Mouse (Mus musculus): ENCODE results near the gene Drd5. TPM values are rescaled to one million over a fixed set of nuclear protein-coding genes. Genes with fewer than 3 reads are reported as not detected.
A peak's percentile ranks its signal among the peaks of the same experiment; 100 is the strongest.

Drd5 gene
- polyA plus RNA-seq, 1 experiment from 2014 or later, result 1.1 TPM

- H3K4me2 ChIP-seq (ENCODE audit: low read length), result no peak overlapping the region
- no peaks in the 10 kb centered on the region for H3K9me3 ChIP-seq (ENCODE audit: control insufficient read depth, low read length)
- no peak overlapping the region for H3K9ac ChIP-seq (ENCODE audit: low read depth, low read length)
- H3K27ac ChIP-seq (ENCODE audit: low read depth, low read length), result no peak overlapping the region
- no peaks in the 10 kb centered on the region for H3K4me1 ChIP-seq (ENCODE audit: control insufficient read depth, insufficient read depth, low read depth, low read length)
- 45% methylated on average over 1 of the region's 1 CpGs for WGBS
- ATAC-seq, result no peak
- H3K4me3 ChIP-seq (ENCODE audit: low read length), result no peak overlapping the region
- no peaks in the 10 kb centered on the region for H3K36me3 ChIP-seq (ENCODE audit: control insufficient read depth, insufficient read depth, low read length)
- H3K27me3 ChIP-seq (replicated peaks; ENCODE audit: control insufficient read depth, insufficient read depth, low read length), result no peaks in the 10 kb centered on the region
These were observed 15.4 kb downstream of the Drd5 start for GRCm38 (mm10) chr5:38334582-38334981.

DNA sequence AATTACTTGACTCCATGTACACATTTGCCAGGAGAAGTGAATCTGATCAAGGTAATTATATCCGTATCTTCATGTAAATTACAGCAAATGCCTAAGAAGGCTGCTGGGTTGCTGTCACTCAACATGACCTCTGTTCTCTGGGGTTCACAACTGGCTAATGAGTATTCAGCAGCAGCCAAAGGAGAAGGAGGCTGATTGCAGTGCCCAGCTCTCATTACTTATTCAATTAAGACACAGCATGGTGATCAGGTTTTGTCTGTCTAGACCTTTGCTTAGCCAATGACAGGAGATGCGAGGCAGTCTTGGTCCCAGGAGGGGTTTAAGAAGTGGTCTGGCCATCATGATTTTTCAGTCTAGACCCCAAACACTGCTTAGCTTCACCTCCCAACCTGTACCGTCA lies 23.9 kb downstream of the Drd5 start:
- H3K9me3 ChIP-seq (ENCODE audit: control insufficient read depth, low read length), result no peaks in the 10 kb centered on the region
- H3K4me2 ChIP-seq (ENCODE audit: low read length), result no peak overlapping the region
- no peak overlapping the region for H3K4me3 ChIP-seq (ENCODE audit: low read length)
- no peaks in the 10 kb centered on the region for H3K27me3 ChIP-seq (replicated peaks; ENCODE audit: control insufficient read depth, insufficient read depth, low read length)
- no peak overlapping the region for H3K27ac ChIP-seq (ENCODE audit: low read depth, low read length)
- H3K9ac ChIP-seq (ENCODE audit: low read depth, low read length), result no peak overlapping the region
- H3K36me3 ChIP-seq (ENCODE audit: control insufficient read depth, insufficient read depth, low read length), result no peaks in the 10 kb centered on the region
- no peaks in the 10 kb centered on the region for H3K4me1 ChIP-seq (ENCODE audit: control insufficient read depth, insufficient read depth, low read depth, low read length)
- ATAC-seq, result no peak
- WGBS, result 40% methylated on average over 3 of the region's 3 CpGs

GRCm38 (mm10) chr5:38346646-38347432 lies 27.7 kb downstream of the Drd5 start:
- H3K9ac ChIP-seq (ENCODE audit: low read depth, low read length), result no peak overlapping the region
- H3K27ac ChIP-seq (ENCODE audit: low read depth, low read length), result no peak overlapping the region
- H3K9me3 ChIP-seq (ENCODE audit: control insufficient read depth, low read length), result no peaks in the 10 kb centered on the region
- WGBS, result 35% methylated on average over 10 of the region's 10 CpGs
- H3K4me1 ChIP-seq (ENCODE audit: control insufficient read depth, insufficient read depth, low read depth, low read length), result no peaks in the 10 kb centered on the region
- H3K27me3 ChIP-seq (replicated peaks; ENCODE audit: control insufficient read depth, insufficient read depth, low read length), result no peaks in the 10 kb centered on the region
- no peaks in the 10 kb centered on the region for H3K36me3 ChIP-seq (ENCODE audit: control insufficient read depth, insufficient read depth, low read length)
- no peak overlapping the region for H3K4me2 ChIP-seq (ENCODE audit: low read length)
- ATAC-seq, result no peak
- H3K4me3 ChIP-seq (ENCODE audit: low read length), result no peak overlapping the region

DNA sequence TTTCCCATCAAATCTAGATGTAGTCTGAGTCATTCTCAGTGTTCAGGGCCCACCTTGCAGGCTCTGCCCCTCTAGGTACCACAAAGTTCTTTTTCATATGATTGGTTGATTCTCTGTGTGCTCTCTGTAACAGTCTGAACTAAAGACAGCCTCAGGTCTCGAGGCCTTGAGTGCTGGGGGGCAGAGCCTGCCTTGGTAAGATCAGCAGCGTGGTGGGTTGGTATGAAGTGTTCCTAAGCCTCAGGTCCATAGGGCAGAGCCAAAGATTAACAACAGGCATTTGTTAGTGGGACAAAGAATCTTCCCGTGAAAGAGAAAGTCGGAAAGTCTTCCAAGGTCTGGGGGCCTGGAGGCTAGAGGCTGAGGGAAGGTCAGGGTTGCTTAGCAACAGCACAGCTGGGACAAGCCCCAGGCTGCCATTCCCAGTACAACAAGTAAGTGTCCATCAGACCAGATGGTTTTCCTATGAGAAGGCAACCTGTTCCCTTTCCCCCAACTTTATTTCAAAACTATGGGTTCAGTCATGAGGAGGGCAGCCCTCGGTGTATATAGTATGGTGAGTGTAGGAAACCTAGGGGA lies 31.3 kb downstream of the Drd5 start:
- no peaks in the 10 kb centered on the region for H3K4me1 ChIP-seq (ENCODE audit: control insufficient read depth, insufficient read depth, low read depth, low read length)
- H3K36me3 ChIP-seq (ENCODE audit: control insufficient read depth, insufficient read depth, low read length), result no peaks in the 10 kb centered on the region
- ATAC-seq, result no peak
- H3K27me3 ChIP-seq (replicated peaks; ENCODE audit: control insufficient read depth, insufficient read depth, low read length), result no peaks in the 10 kb centered on the region
- no peak overlapping the region for H3K4me2 ChIP-seq (ENCODE audit: low read length)
- 26% methylated on average over 5 of the region's 5 CpGs for WGBS
- H3K4me3 ChIP-seq (ENCODE audit: low read length), result no peak overlapping the region
- H3K9me3 ChIP-seq (ENCODE audit: control insufficient read depth, low read length), result no peaks in the 10 kb centered on the region
- H3K9ac ChIP-seq (ENCODE audit: low read depth, low read length), result no peak overlapping the region
- no peak overlapping the region for H3K27ac ChIP-seq (ENCODE audit: low read depth, low read length)

GRCm38 (mm10) chr5:38356927-38357326 lies 37.8 kb downstream of the Drd5 start:
- no peak overlapping the region for H3K9ac ChIP-seq (ENCODE audit: low read depth, low read length)

DNA sequence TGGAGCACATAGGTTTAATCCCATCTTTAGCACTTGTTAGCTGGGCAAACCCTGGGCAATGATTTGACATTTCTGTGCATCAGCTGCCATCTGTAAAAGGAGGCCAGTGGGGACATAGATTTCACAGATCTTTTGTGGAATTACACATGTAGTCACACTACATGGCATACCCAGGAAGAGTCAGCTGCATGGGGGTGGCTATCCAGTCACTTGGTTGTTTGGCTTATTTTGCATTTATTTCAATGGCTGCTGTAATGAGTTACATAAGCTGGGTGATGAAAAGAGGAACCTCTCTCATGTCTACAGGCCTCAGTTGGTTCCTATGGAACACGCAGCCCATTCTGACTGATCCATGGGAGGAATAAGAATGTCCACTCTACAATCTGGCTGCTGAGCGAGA lies 40.5 kb downstream of the Drd5 start:
- H3K4me1 ChIP-seq (ENCODE audit: control insufficient read depth, insufficient read depth, low read depth, low read length), result no peaks in the 10 kb centered on the region
- H3K27ac ChIP-seq (ENCODE audit: low read depth, low read length), result no peak overlapping the region
- ATAC-seq, result no peak
- no peaks in the 10 kb centered on the region for H3K9me3 ChIP-seq (ENCODE audit: control insufficient read depth, low read length)
- H3K4me3 ChIP-seq (ENCODE audit: low read length), result no peak overlapping the region
- H3K36me3 ChIP-seq (ENCODE audit: control insufficient read depth, insufficient read depth, low read length), result no peaks in the 10 kb centered on the region
- H3K27me3 ChIP-seq (replicated peaks; ENCODE audit: control insufficient read depth, insufficient read depth, low read length), result no peaks in the 10 kb centered on the region
- H3K4me2 ChIP-seq (ENCODE audit: low read length), result no peak overlapping the region
- 71% methylated on average over 2 of the region's 2 CpGs for WGBS
- no peak overlapping the region for H3K9ac ChIP-seq (ENCODE audit: low read depth, low read length)

More at GRCm38 (mm10) chr5:38356927-38357326, 37.8 kb downstream of the Drd5 start:
- Histone ChIP-seq H3K4me1 (ENCODE audit: control insufficient read depth, insufficient read depth, low read depth, low read length) (no peaks in the 10 kb centered on the region), H3K4me2 (ENCODE audit: low read length) (no peak overlapping the region), H3K9me3 (ENCODE audit: control insufficient read depth, low read length) (no peaks in the 10 kb centered on the region), H3K27me3 (replicated peaks; ENCODE audit: control insufficient read depth, insufficient read depth, low read length) (no peaks in the 10 kb centered on the region), H3K36me3 (ENCODE audit: control insufficient read depth, insufficient read depth, low read length) (no peaks in the 10 kb centered on the region), H3K27ac (ENCODE audit: low read depth, low read length) (no peak overlapping the region), H3K4me3 (ENCODE audit: low read length) (no peak overlapping the region)
- 86% methylated on average over 3 of the region's 3 CpGs for WGBS
- no peak for ATAC-seq

DNA sequence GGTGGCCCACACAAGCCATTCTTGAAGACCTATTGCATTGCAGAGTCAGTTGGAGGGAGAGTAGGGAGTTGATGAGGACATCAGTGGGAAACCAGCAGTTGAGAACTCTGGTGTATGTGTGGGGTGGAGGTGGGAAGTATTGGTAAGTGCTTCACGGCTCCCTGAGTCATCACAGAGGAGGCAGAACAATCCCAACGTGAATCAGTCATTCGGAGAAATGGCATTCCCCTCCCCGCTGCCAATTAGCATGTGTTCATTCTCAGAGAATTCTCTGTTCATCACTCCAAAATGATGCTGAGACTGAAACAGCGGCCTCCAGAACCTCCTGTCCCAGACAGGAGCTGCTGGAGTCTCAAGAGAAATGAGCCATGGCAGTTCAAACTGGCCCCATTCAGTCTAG lies 45.2 kb downstream of the Drd5 start:
- ATAC-seq, result no peak
- H3K4me1 ChIP-seq (ENCODE audit: control insufficient read depth, insufficient read depth, low read depth, low read length), result peaks cover 10% of the 10 kb centered on the region
- no peak overlapping the region for H3K9ac ChIP-seq (ENCODE audit: low read depth, low read length)
- 83% methylated on average over 5 of the region's 5 CpGs for WGBS
- H3K4me3 ChIP-seq (ENCODE audit: low read length), result no peak overlapping the region
- no peaks in the 10 kb centered on the region for H3K36me3 ChIP-seq (ENCODE audit: control insufficient read depth, insufficient read depth, low read length)
- no peaks in the 10 kb centered on the region for H3K27me3 ChIP-seq (replicated peaks; ENCODE audit: control insufficient read depth, insufficient read depth, low read length)
- H3K9me3 ChIP-seq (ENCODE audit: control insufficient read depth, low read length), result no peaks in the 10 kb centered on the region
- no peak overlapping the region for H3K4me2 ChIP-seq (ENCODE audit: low read length)
- H3K27ac ChIP-seq (ENCODE audit: low read depth, low read length), result no peak overlapping the region

DNA sequence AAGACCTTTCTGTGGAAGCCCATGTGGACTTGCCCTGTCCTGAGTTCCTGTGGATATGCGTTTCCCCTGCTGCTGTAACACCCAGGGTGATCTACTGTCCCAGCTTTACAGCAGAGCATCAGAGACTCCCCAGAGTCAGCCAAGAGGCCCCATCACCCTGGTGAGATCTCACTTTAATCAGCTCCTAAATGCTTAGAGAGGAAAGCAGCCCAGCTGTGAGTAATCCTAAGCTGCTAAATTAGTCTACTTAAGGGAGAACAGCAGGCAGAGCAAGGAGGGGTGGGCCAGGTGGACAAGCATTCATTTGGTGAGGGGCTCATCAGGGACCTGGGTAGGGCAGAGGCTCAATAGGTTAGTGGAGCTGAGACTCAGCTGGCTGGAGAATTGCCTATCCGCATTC lies 46.4 kb downstream of the Drd5 start:
- ATAC-seq, result no peak
- WGBS, result 51% methylated on average over 2 of the region's 2 CpGs

GRCm38 (mm10) chr5:38366650-38367470 lies 47.7 kb downstream of the Drd5 start:
- no peak overlapping the region for H3K27ac ChIP-seq (ENCODE audit: low read depth, low read length)
- H3K4me2 ChIP-seq (ENCODE audit: low read length), result peak overlapping the region; percentile 45
- WGBS, result 12% methylated on average over 18 of the region's 18 CpGs
- H3K9ac ChIP-seq (ENCODE audit: low read depth, low read length), result peak overlapping the region; percentile 14; the same call in 1 of the 2 replicates
- peak overlapping the region; percentile 25 for H3K4me3 ChIP-seq (ENCODE audit: low read length)
- peaks cover 10% of the 10 kb centered on the region for H3K4me1 ChIP-seq (ENCODE audit: control insufficient read depth, insufficient read depth, low read depth, low read length)
- H3K27me3 ChIP-seq (replicated peaks; ENCODE audit: control insufficient read depth, insufficient read depth, low read length), result no peaks in the 10 kb centered on the region
- peak; percentile 75 for ATAC-seq
- no peaks in the 10 kb centered on the region for H3K36me3 ChIP-seq (ENCODE audit: control insufficient read depth, insufficient read depth, low read length)
- H3K9me3 ChIP-seq (ENCODE audit: control insufficient read depth, low read length), result no peaks in the 10 kb centered on the region

More for the DNA sequence above, 46.4 kb downstream of the Drd5 start:
- Histone ChIP-seq H3K27me3 (replicated peaks; ENCODE audit: control insufficient read depth, insufficient read depth, low read length) (no peaks in the 10 kb centered on the region), H3K36me3 (ENCODE audit: control insufficient read depth, insufficient read depth, low read length) (no peaks in the 10 kb centered on the region), H3K4me3 (ENCODE audit: low read length) (no peak overlapping the region), H3K4me1 (ENCODE audit: control insufficient read depth, insufficient read depth, low read depth, low read length) (peaks cover 10% of the 10 kb centered on the region), H3K4me2 (ENCODE audit: low read length) (no peak overlapping the region), H3K27ac (ENCODE audit: low read depth, low read length) (no peak overlapping the region), H3K9me3 (ENCODE audit: control insufficient read depth, low read length) (no peaks in the 10 kb centered on the region), H3K9ac (ENCODE audit: low read depth, low read length) (no peak overlapping the region)

All from hindbrain, embryonic 16.5 days (tissue).